Mouse (Mus musculus) liver, adult 2 months (tissue): ENCODE measurements around the gene Rerg. TPM values are rescaled to one million over a fixed set of nuclear protein-coding genes. Genes with fewer than 3 reads are reported as not detected.

Experiments
- DNase-seq: peaks from one replicate; pipeline ENCODE4 v3.0.0-alpha.2; 2011; ENCODE audit warnings: low read depth, low spot score; ENCODE audit errors: extremely low read depth
- H3K27ac ChIP-seq: fragments of 200-500 bp; replicated peaks from 2 replicates; pipeline ENCODE4 v1.5.1; 2012; ENCODE audit warnings: low read depth, mild to moderate bottlenecking, control low read depth, inconsistent platforms, low read length; ENCODE audit not compliant: insufficient read depth
- H3K27me3 ChIP-seq: fragments of 200-500 bp; 2 replicates; pipeline ENCODE4 v1.6.1; 2012; ENCODE audit warnings: mild to moderate bottlenecking, moderate library complexity, low read length, inconsistent platforms; ENCODE audit not compliant: control insufficient read depth, insufficient read depth
- H3K36me3 ChIP-seq: fragments of 200-500 bp; 2 replicates; pipeline ENCODE4 v1.6.1; 2012; ENCODE audit warnings: low read length, inconsistent platforms; ENCODE audit not compliant: control insufficient read depth, insufficient read depth
- H3K4me1 ChIP-seq: fragments of 200-500 bp; 2 replicates; pipeline ENCODE4 v1.6.1; 2011; ENCODE audit warnings: low read length; ENCODE audit not compliant: control insufficient read depth, insufficient read depth
- H3K4me3 ChIP-seq: fragments of 200-500 bp; 2 replicates; pipeline ENCODE4 v1.5.1; 2011; ENCODE audit warnings: low read depth, mild to moderate bottlenecking, control low read depth, low read length, moderate library complexity; ENCODE audit not compliant: insufficient read depth
- H3K79me2 ChIP-seq: fragments of 200-500 bp; 2 replicates; pipeline ENCODE4 v1.6.1; 2012; ENCODE audit warnings: inconsistent platforms, mild to moderate bottlenecking, low read length, moderate library complexity; ENCODE audit not compliant: control insufficient read depth, insufficient read depth
- H3K9ac ChIP-seq: fragments of 200-500 bp; 2 replicates; pipeline ENCODE4 v1.6.1; 2012; ENCODE audit warnings: low read depth, mild to moderate bottlenecking, control low read depth, inconsistent platforms, low read length
- CTCF ChIP-seq: fragments of 200-500 bp; IDR thresholded peaks from 2 replicates; pipeline ENCODE4 v1.5.1; 2011; ENCODE audit warnings: low read depth, low read length, control low read depth
- POLR2A ChIP-seq: fragments of 200-500 bp; IDR thresholded peaks from 2 replicates; pipeline ENCODE4 v1.6.1; 2011; ENCODE audit warnings: low read length, control low read depth; ENCODE audit not compliant: insufficient read depth; ENCODE audit errors: extremely low read depth
- WGBS: fragments of 180-500 bp; shearing (Covaris S2); methylation state at CpG from one replicate; pipeline ENCODE4 v1.1.7; 2018; 5-methylcytosine and 5-hydroxymethylcytosine counted together
- polyA plus RNA-seq: library from polyadenylated mRNA; depleted of rRNA; stranded (reverse); fragments of >200 nt; gene quantifications from 2 replicates; pipeline ENCODE4 v1.2.3, GENCODE M21; 2012
- total RNA-seq: library from RNA; depleted of rRNA; stranded (reverse); fragments of >200 nt; gene quantifications from 2 replicates; pipeline ENCODE4 v1.2.3, GENCODE M21; 2014

Gene Rerg
- total and polyA plus RNA-seq, 2 experiments = 2.2 TPM

- H3K27ac ChIP-seq = peak overlapping the region; percentile 7; the same call in 1 of the 2 replicates
- no peak overlapping the region for H3K4me3 ChIP-seq
- TF ChIP-seq CTCF = peak; percentile 34; the same call in 1 of the 2 replicates
- TF ChIP-seq POLR2A = no peak
- DNase-seq = no peak
- no peaks in the 10 kb centered on the region for H3K36me3 ChIP-seq
- H3K79me2 ChIP-seq = no peaks in the 10 kb centered on the region
- no peaks in the 10 kb centered on the region for H3K4me1 ChIP-seq
- no peaks in the 10 kb centered on the region for H3K27me3 ChIP-seq
- 70% methylated on average over 18 of the region's 18 CpGs for WGBS
- no peak overlapping the region for H3K9ac ChIP-seq
These were observed 71.8 kb downstream of the Rerg start for GRCm38 (mm10) chr6:137098232-137099191.

- peak; percentile 19 for DNase-seq
- Histone ChIP-seq H3K79me2 (no peaks in the 10 kb centered on the region), H3K9ac (no peak overlapping the region), H3K27me3 (no peaks in the 10 kb centered on the region), H3K4me3 (no peak overlapping the region), H3K4me1 (no peaks in the 10 kb centered on the region), H3K27ac (no peak overlapping the region), H3K36me3 (no peaks in the 10 kb centered on the region)
- no peak for TF ChIP-seq CTCF
- 80% methylated on average over 2 of the region's 2 CpGs for WGBS
These were observed 75.8 kb downstream of the Rerg start for GRCm38 (mm10) chr6:137094475-137094874.

GRCm38 (mm10) chr6:137088469-137088868 lies 81.8 kb downstream of the Rerg start:
- H3K27ac ChIP-seq = no peak overlapping the region
- H3K36me3 ChIP-seq = no peaks in the 10 kb centered on the region
- H3K79me2 ChIP-seq = no peaks in the 10 kb centered on the region
- H3K4me1 ChIP-seq = no peaks in the 10 kb centered on the region
- H3K27me3 ChIP-seq = no peaks in the 10 kb centered on the region
- DNase-seq = no peak
- no peak for TF ChIP-seq CTCF
- TF ChIP-seq POLR2A = no peak
- no peak overlapping the region for H3K4me3 ChIP-seq
- no peak overlapping the region for H3K9ac ChIP-seq
- 76% methylated on average over 6 of the region's 6 CpGs for WGBS

GRCm38 (mm10) chr6:137087956-137088355 lies 82.3 kb downstream of the Rerg start:
- WGBS = 82% methylated on average over 5 of the region's 5 CpGs
- H3K4me3 ChIP-seq = no peak overlapping the region
- H3K4me1 ChIP-seq = no peaks in the 10 kb centered on the region
- no peak overlapping the region for H3K27ac ChIP-seq
- H3K79me2 ChIP-seq = no peaks in the 10 kb centered on the region
- H3K9ac ChIP-seq = no peak overlapping the region
- no peak for DNase-seq
- no peak for TF ChIP-seq POLR2A
- no peak for TF ChIP-seq CTCF
- H3K36me3 ChIP-seq = no peaks in the 10 kb centered on the region
- no peaks in the 10 kb centered on the region for H3K27me3 ChIP-seq

DNA sequence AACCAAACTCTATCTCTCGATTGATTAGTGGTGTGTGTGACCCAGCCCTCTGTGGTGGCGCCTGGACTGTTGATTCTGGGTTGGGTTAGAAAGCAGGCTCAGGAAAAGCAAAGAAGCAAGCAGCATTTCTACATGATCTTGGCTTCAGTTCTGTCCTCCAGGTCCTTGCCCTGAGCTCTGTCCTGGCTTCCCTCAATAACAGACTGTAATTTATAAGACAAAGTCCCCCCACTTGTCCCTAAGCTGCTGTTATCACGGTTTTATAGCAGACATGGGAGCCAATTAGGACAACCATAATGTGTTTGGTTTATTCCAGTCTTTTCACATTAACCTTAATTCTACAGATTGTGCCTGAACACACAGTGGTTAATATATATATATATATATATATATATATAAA lies 82.8 kb downstream of the Rerg start:
- Histone ChIP-seq H3K9ac (no peak overlapping the region), H3K36me3 (no peaks in the 10 kb centered on the region), H3K27me3 (no peaks in the 10 kb centered on the region), H3K27ac (no peak overlapping the region), H3K4me3 (no peak overlapping the region), H3K4me1 (no peaks in the 10 kb centered on the region), H3K79me2 (no peaks in the 10 kb centered on the region)
- peak; percentile 42 for DNase-seq
- no peak for TF ChIP-seq CTCF
- no peak for TF ChIP-seq POLR2A
- 55% methylated on average over 3 of the region's 3 CpGs for whole genome bisulfite sequencing

DNA sequence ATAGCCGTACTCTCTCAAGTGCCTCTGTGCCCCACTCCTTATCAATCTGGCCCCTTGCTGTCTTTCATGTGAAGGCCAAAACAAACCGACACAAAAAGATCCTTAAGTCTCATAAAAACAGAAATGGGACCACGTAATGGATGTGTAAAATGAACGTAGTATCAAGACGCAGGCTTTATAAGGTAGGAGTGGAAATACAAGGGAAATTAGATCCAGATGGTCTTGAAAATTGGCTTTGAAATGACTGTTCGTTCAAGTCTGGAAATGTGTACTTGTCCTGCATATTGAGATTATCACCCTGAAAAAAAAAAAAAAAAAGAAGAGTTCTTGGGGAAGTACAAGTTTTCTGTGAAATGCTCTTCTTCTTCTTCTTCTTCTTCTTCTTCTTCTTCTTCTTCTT lies 90.6 kb downstream of the Rerg start:
- no peak for DNase-seq
- Histone ChIP-seq H3K9ac (no peak overlapping the region), H3K36me3 (no peaks in the 10 kb centered on the region), H3K4me1 (no peaks in the 10 kb centered on the region), H3K79me2 (no peaks in the 10 kb centered on the region), H3K27ac (no peak overlapping the region), H3K4me3 (no peak overlapping the region), H3K27me3 (no peaks in the 10 kb centered on the region)
- TF ChIP-seq POLR2A = no peak
- no peak for TF ChIP-seq CTCF
- 87% methylated on average over 6 of the region's 6 CpGs for WGBS
